Mouse (Mus musculus) erythroblast, embryonic 14.5 days (primary cell): ENCODE results near the gene Ccdc141.

Experiments
- GATA1 ChIP-seq: IDR thresholded peaks from 2 replicates; pipeline ENCODE4 v1.6.1; 2012; ENCODE audit warnings: low read length, inconsistent platforms, mixed read lengths
- TAL1 ChIP-seq: IDR thresholded peaks from 3 replicates; pipeline ENCODE4 v1.6.1; 2012; ENCODE audit warnings: low read length, inconsistent platforms, mixed read lengths

GRCm38 (mm10) chr2:77154080-77154479, 16.4 kb downstream of the Ccdc141 start:
- TF ChIP-seq TAL1, result no peak
- no peak for TF ChIP-seq GATA1
